Mouse (Mus musculus): ENCODE measurements around the gene D130052B06Rik.

GRCm38 (mm10) chr11:33649358-33649757 is 50.3 kb downstream of the D130052B06Rik start:
- TF ChIP-seq CTCF (IDR thresholded peaks at IDR 0.05; ENCODE audit: low read depth, low read length) (no peak), POLR2A (IDR thresholded peaks at IDR 0.05; ENCODE audit: extremely low read depth, insufficient read depth, low read length) (no peak)

All from liver, adult 2 months (tissue).